Mouse (Mus musculus): ENCODE measurements at regions not wholly inside any gene's neighbourhood (a gene's known extent, or its start where the extent isn't known, plus 50 kb on each side); places are given as distances from the start of the nearest gene placed in this dataset.

DNA sequence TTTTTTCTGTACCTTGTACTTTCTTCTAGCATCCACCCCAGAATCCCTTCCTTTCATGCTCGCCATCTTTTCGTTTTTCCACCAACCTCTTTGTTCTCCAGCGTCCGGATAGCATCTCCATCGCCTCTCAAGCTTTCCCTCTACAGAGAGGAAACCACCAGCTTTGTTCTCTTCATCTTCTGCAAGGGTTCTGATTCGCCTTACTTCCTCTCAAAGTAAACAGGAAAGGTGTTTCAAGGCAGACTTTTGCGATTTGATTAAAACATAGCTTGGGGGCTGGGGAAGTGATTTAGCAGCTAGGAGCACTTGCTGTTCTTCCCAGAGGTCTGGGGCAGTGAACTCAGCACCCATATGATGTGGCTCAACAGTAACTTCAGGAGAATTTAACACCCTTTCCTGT lies 71.4 kb downstream of the Emp1 start:
- WGBS, result 81% methylated on average over 7 of the region's 7 CpGs

DNA sequence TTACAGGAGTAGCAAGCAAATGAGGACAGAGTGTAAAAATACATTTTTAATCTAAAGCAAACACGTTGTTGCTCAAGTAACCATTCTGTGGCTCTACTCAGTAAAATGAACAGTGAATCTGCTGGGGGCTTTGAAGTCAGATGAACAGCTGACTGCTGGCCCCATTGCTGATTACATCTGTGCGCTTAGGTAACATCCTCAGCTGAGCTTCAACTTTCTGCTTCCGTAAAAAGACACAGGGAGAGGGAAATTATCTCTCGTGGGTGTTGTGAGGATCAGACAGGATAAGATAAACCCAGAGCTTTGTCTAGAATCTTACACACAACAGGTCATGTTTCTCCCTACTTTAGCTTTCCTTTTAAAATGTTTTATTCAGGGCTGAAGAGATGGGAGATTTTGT lies 74.0 kb downstream of the Emp1 start:
- Histone ChIP-seq H3K27me3 (no peaks in the 10 kb centered on the region), H3K9me3 (no peaks in the 10 kb centered on the region), H3K27ac (replicated peaks) (no peak overlapping the region), H3K4me1 (peaks cover 3% of the 10 kb centered on the region), H3K36me3 (no peaks in the 10 kb centered on the region), H3K9ac (replicated peaks) (no peak overlapping the region), H3K4me2 (replicated peaks) (no peak overlapping the region), H3K4me3 (no peak overlapping the region)
- ATAC-seq (replicated peaks), result no peak
- WGBS, result 88% methylated on average over 4 of the region's 4 CpGs

More for the DNA sequence above, 71.4 kb downstream of the Emp1 start:
- ATAC-seq (replicated peaks), result no peak
- no peaks in the 10 kb centered on the region for H3K4me1 ChIP-seq
- H3K9ac ChIP-seq (replicated peaks), result no peak overlapping the region
- H3K27ac ChIP-seq (replicated peaks), result no peak overlapping the region
- H3K36me3 ChIP-seq, result no peaks in the 10 kb centered on the region
- H3K4me2 ChIP-seq (replicated peaks), result no peak overlapping the region
- H3K4me3 ChIP-seq, result no peak overlapping the region
- H3K9me3 ChIP-seq, result no peaks in the 10 kb centered on the region
- H3K27me3 ChIP-seq, result no peaks in the 10 kb centered on the region

DNA sequence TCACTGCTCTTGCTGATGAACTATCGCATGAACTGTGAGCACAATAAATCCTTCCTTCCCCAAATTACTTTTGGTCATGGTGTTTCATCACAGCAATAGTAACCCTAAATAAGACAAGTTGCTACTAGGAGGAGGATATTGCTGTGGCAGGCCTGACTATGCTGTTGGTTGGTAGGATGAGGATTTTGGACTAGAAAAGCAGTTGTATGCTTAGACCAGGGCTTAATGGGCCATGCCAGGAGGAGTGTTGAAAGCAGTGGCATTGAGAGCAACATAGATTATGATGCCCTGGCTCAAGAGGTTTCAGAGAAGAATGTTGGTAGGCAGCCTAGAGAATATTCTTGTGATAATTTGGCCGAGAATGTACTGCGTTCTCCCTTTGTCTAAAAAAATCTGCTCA lies 75.9 kb downstream of the Emp1 start:
- no peak overlapping the region for H3K27ac ChIP-seq (replicated peaks)
- ATAC-seq (replicated peaks), result no peak
- WGBS, result 96% methylated on average over 3 of the region's 3 CpGs

DNA sequence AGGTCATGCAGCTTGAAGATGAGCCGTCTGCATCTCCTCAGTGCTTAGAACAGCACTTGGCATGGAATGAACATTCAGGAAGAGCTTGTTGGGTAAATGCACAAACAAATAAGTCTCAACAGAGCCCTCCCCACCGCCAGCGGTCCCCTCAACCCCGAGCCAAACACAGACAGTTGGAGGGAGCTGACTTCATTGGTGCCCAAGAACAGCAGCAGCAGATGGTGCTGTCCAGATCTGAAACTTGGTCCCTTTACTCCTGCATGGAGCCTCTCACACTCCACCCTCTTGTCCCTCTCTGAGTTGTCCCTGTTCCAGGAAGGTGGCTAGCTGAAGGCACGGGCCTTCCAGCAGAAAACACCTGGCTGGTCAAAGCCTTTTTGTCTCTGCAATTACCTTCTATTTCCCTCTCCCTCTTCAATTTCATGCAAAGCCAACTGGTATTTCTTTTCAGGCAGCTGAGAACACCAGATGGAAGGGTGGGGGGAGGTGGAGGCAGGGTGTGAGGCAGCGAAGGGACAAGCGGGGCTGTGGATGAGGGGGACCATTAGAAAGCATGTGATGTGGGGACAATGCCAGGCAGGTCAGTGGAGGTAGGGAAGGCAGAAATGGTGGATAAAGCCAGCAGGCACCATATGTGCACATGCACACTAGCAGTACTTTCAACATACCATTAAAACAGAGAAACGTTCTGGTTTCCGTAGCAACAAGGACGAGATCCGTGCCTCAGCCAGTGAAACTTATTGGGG lies 79.0 kb downstream of the Emp1 start:
- WGBS, result 29% methylated on average over 11 of the region's 11 CpGs
- H3K4me2 ChIP-seq (replicated peaks), result peak overlapping the region; percentile 26; the same call in 1 of the 2 replicates
- peaks cover 24% of the 10 kb centered on the region for H3K4me1 ChIP-seq

More for the DNA sequence above, 75.9 kb downstream of the Emp1 start:
- Histone ChIP-seq H3K9ac (replicated peaks) (no peak overlapping the region), H3K27me3 (no peaks in the 10 kb centered on the region), H3K36me3 (no peaks in the 10 kb centered on the region), H3K4me3 (no peak overlapping the region), H3K4me2 (replicated peaks) (no peak overlapping the region), H3K4me1 (peaks cover 15% of the 10 kb centered on the region), H3K9me3 (no peaks in the 10 kb centered on the region)

DNA sequence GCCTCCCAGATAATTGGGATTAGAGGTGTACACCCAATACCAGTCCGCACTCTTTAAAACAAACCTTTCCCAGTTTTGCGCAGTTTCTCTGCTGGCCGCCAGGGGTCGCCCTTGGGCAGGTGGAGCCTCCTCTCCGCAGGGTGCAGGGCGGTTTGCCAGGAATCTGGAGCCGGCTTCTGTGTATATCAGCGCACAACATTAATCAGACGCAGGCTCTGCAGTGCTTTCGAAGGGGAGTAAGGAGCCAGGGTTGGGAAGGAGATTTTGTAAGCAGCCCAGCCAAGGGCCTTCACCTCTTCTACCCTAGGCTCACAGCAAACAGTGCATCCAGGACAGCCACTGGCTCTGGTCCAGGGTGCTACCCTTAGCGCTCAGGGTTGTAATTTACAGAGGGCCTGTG lies 82.3 kb downstream of the Emp1 start:
- WGBS, result 2% methylated on average over 11 of the region's 11 CpGs

More for the DNA sequence above, 79.0 kb downstream of the Emp1 start:
- Histone ChIP-seq H3K4me3 (no peak overlapping the region), H3K27ac (replicated peaks) (peak overlapping the region; percentile 91), H3K9ac (replicated peaks) (no peak overlapping the region), H3K27me3 (no peaks in the 10 kb centered on the region), H3K9me3 (no peaks in the 10 kb centered on the region), H3K36me3 (no peaks in the 10 kb centered on the region)
- ATAC-seq (replicated peaks), result peak; percentile 75

DNA sequence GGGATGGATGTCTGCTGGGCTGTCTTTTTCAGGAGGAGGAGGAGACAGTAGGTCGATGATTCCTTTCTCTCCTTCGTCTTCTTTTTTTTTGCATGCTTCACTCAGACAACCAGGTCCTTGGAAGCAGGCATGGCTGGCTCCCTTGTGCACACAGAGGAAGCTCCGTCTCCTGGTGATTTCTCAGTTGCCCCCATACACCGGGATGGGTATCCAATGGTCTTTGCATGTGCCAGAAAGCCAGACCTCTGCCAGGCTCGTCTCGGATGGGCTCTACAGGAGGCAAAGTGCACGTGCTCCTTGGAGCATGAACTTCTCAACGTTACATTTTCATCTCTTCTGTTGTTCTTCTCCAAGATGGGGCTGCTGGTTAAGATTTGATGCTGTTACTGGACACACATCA lies 82.7 kb downstream of the Emp1 start:
- peak; percentile 11; the same call in 1 of the 2 replicates for ATAC-seq (replicated peaks)
- H3K27me3 ChIP-seq, result no peaks in the 10 kb centered on the region
- no peaks in the 10 kb centered on the region for H3K9me3 ChIP-seq
- peak overlapping the region; percentile 82 for H3K27ac ChIP-seq (replicated peaks)
- H3K4me3 ChIP-seq, result peak overlapping the region; percentile 14; the same call in 1 of the 2 replicates
- no peaks in the 10 kb centered on the region for H3K36me3 ChIP-seq
- peaks cover 24% of the 10 kb centered on the region for H3K4me1 ChIP-seq
- H3K4me2 ChIP-seq (replicated peaks), result peak overlapping the region; percentile 40
- peak overlapping the region; percentile 44 for H3K9ac ChIP-seq (replicated peaks)
- WGBS, result 23% methylated on average over 8 of the region's 8 CpGs

More for the DNA sequence above, 82.3 kb downstream of the Emp1 start:
- Histone ChIP-seq H3K27me3 (no peaks in the 10 kb centered on the region), H3K4me1 (peaks cover 24% of the 10 kb centered on the region), H3K9ac (replicated peaks) (peak overlapping the region; percentile 44), H3K9me3 (no peaks in the 10 kb centered on the region), H3K4me3 (peak overlapping the region; percentile 14; the same call in 1 of the 2 replicates), H3K36me3 (no peaks in the 10 kb centered on the region), H3K4me2 (replicated peaks) (peak overlapping the region; percentile 40), H3K27ac (replicated peaks) (peak overlapping the region; percentile 82)
- peak; percentile 85 for ATAC-seq (replicated peaks)

DNA sequence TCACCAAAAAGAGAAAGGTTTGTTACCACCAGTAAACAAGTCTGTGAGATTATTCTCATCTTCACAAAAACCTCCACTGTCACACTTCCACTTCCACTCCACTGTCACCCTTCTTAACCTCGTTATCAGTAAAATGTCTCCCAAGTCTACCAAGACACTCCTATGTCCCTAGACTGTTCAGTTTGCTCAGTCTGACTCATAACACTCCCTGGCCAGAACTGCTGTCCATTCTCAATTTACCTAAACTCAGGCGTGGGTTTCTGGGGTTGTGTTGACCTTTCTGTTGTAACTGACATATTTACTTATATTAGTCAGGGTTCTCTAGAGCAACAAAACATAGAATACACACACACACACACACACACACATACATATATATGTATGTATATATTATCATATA lies 85.5 kb downstream of the Emp1 start:
- 81% methylated on average over 2 of the region's 2 CpGs for WGBS
- H3K4me3 ChIP-seq, result no peak overlapping the region
- no peaks in the 10 kb centered on the region for H3K36me3 ChIP-seq

DNA sequence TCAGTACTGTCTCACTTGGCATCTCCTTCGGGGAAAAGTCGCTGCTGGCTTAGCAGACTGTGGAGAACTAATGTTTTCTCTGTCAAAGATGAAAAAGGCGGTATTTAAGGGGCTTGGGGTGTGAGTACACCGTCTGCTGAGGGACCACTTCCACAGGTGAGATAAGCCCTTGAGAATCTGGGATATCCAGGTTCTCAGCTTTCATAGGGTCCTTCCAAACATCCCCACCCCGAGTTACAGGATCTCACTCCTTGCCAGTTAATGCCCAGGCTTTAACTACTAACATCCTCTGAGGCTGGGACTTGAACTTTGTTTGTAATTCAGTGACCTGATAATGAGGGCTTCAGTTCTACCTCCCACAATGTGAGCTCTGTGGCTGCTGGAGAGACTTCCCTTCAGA lies 86.9 kb downstream of the Emp1 start:
- ATAC-seq (replicated peaks), result no peak
- 87% methylated on average over 5 of the region's 5 CpGs for WGBS
- H3K27me3 ChIP-seq, result no peaks in the 10 kb centered on the region

More for the DNA sequence above, 85.5 kb downstream of the Emp1 start:
- no peak for ATAC-seq (replicated peaks)
- Histone ChIP-seq H3K27ac (replicated peaks) (no peak overlapping the region), H3K9ac (replicated peaks) (no peak overlapping the region), H3K4me1 (peaks cover 9% of the 10 kb centered on the region), H3K4me2 (replicated peaks) (no peak overlapping the region), H3K27me3 (no peaks in the 10 kb centered on the region), H3K9me3 (no peaks in the 10 kb centered on the region)

DNA sequence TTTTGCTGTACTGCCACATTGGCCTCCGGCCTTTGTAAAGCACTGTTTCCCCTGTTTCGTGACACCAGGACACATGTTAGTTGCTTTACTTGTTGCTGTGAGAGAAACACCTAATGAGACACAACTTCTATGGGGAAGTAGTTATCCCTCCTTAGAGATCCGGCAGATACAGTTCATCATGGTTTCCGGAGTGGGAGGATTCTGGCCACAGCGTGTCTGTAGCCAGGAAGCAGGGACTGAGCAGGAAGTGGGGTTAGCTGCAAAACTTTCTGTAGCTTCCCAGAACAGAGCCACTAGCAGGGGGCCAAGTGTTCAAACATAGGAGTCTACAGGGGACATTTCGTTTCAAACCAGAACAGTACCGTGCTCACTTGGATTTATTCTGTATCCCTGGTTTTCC lies 88.2 kb downstream of the Emp1 start:
- Histone ChIP-seq H3K4me1 (no peaks in the 10 kb centered on the region), H3K9ac (replicated peaks) (no peak overlapping the region), H3K36me3 (no peaks in the 10 kb centered on the region), H3K27me3 (no peaks in the 10 kb centered on the region), H3K4me3 (no peak overlapping the region), H3K9me3 (no peaks in the 10 kb centered on the region), H3K4me2 (replicated peaks) (no peak overlapping the region), H3K27ac (replicated peaks) (no peak overlapping the region)
- WGBS, result 90% methylated on average over 7 of the region's 7 CpGs
- ATAC-seq (replicated peaks), result no peak

More for the DNA sequence above, 86.9 kb downstream of the Emp1 start:
- no peak overlapping the region for H3K9ac ChIP-seq (replicated peaks)
- no peak overlapping the region for H3K4me2 ChIP-seq (replicated peaks)
- H3K4me1 ChIP-seq, result peaks cover 9% of the 10 kb centered on the region
- no peak overlapping the region for H3K4me3 ChIP-seq
- no peaks in the 10 kb centered on the region for H3K9me3 ChIP-seq
- no peaks in the 10 kb centered on the region for H3K36me3 ChIP-seq
- H3K27ac ChIP-seq (replicated peaks), result no peak overlapping the region

DNA sequence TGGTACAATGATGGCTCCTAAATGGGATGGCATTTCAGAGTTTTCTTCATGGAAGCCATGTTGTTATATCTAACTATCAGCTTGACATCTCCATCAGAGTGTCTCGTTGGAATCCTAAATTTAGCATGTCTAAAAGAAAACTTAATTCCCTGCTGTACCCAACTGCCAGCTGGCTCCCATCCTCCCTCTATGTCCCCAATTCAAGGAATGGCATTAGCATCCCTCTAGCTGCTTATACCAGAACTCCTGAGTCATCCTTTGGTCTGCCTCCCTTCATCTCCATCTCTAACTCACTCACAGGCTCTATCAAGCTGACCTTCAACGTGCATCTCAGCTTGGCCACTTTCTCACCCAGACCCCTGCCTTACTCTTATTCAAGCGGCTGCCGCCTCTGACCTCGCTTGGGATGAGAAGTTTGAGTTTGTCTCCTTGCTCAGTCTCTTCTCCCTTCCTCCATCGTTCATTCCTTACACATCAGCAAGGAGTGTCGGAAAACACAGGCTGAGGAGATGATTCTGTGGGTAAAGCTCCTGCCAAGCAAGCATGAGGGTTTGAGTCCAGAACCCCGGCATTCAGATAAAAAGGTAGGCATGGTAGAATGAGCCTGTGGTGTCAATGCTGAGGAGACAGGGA lies 88.9 kb downstream of the Emp1 start:
- no peak overlapping the region for H3K9ac ChIP-seq (replicated peaks)
- no peaks in the 10 kb centered on the region for H3K27me3 ChIP-seq
- no peak overlapping the region for H3K4me3 ChIP-seq
- no peak for ATAC-seq (replicated peaks)
- H3K4me1 ChIP-seq, result no peaks in the 10 kb centered on the region
- 89% methylated on average over 8 of the region's 8 CpGs for WGBS
- H3K27ac ChIP-seq (replicated peaks), result no peak overlapping the region
- no peaks in the 10 kb centered on the region for H3K36me3 ChIP-seq
- H3K4me2 ChIP-seq (replicated peaks), result no peak overlapping the region
- H3K9me3 ChIP-seq, result no peaks in the 10 kb centered on the region

DNA sequence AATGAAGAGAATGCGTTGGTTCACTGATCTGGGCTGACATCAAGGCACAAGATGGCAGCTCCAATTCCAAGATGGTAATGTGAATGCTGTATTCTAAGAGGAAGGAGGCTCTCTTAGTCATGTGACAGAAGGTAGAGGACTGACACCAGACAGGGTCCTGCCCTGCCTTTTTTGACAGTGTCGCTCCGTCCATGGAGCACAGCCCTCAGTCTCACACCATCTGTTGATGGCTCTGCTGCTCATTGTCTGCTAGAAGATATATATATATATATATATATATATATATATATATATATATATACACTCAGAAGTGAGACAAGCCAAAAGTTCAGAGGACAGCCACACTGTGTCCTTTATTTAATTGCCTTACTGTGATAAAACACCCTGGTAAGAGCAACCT lies 90.7 kb downstream of the Emp1 start:
- no peaks in the 10 kb centered on the region for H3K9me3 ChIP-seq
- no peak overlapping the region for H3K27ac ChIP-seq (replicated peaks)
- WGBS, result 89% methylated on average over 3 of the region's 3 CpGs
- H3K9ac ChIP-seq (replicated peaks), result no peak overlapping the region
- no peak overlapping the region for H3K4me2 ChIP-seq (replicated peaks)
- no peak overlapping the region for H3K4me3 ChIP-seq
- H3K36me3 ChIP-seq, result no peaks in the 10 kb centered on the region
- no peaks in the 10 kb centered on the region for H3K27me3 ChIP-seq
- H3K4me1 ChIP-seq, result no peaks in the 10 kb centered on the region
- no peak for ATAC-seq (replicated peaks)

DNA sequence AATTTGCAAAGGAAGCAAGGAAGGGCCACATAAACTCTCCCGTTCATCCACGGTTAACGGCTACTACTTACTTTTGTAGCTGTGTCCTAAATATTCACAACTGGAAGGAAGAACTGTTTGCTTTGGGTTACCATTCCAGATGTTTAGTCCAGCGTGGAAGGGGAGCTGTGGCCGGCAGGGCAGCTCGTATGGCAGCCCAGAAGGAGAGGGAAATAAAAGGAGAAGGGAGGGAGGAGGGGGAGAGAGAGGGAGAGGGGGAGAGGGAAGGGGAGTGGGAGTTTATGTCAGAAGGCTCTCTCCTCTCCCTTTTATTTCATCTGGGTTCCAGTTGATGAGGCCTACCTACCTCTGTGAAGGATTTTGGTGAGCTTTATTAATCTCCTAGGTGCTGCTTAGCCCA lies 110.2 kb downstream of the Emp1 start:
- H3K36me3 ChIP-seq, result no peaks in the 10 kb centered on the region
- no peak overlapping the region for H3K9ac ChIP-seq (replicated peaks)
- no peaks in the 10 kb centered on the region for H3K27me3 ChIP-seq
- no peaks in the 10 kb centered on the region for H3K4me1 ChIP-seq
- no peaks in the 10 kb centered on the region for H3K9me3 ChIP-seq
- no peak overlapping the region for H3K27ac ChIP-seq (replicated peaks)
- no peak overlapping the region for H3K4me3 ChIP-seq
- no peak for ATAC-seq (replicated peaks)
- H3K4me2 ChIP-seq (replicated peaks), result no peak overlapping the region
- 47% methylated on average over 6 of the region's 6 CpGs for WGBS

Measured in forebrain, embryonic 15.5 days (tissue).